Mouse (Mus musculus): ENCODE data around the gene Sod2. TPM values are rescaled to one million over a fixed set of nuclear protein-coding genes. Genes with fewer than 3 reads are reported as not detected.
"Not testable (repeated sequence)": the region's sequence is repeated elsewhere in the genome, so short reads cannot be mapped to it uniquely, and the experiment has no call there.

Gene Sod2
- polyA plus RNA-seq, 1 experiment from 2014 or later = 119 TPM

DNA sequence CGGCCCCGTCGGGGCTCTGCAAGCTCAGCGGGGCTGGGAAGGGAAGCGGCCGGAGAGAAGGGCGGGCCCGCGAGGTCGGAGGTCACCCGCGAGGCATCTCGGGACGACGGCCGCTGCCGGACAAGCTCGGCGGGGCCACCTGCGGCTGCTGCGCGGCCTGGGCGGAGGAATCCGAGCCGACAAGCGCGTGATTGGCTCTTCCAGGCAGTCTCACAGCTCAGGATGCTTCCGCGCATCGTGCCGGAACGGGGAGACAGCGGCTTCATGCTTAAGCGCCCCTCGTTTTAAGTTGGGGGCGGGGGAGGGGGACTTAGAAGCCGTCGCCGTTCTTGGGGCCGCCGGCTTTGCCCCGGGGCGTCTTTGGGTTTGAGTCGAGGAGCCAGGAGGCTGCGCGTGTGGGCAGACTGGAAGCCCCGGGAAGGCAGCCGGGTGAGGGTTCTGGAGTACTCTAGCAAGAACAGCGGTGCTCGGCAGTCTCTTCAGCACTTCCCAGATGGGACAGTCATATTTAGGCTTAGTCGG is 14.1 kb upstream of the Sod2 start:
- H3K36me3 ChIP-seq (replicated peaks) = no peaks in the 10 kb centered on the region
- H3K27ac ChIP-seq = peak overlapping the region; percentile 98
- peak; percentile 90 for ATAC-seq (replicated peaks)
- no peaks in the 10 kb centered on the region for H3K27me3 ChIP-seq (replicated peaks)
- peak overlapping the region; percentile 84 for H3K4me3 ChIP-seq
- H3K9me3 ChIP-seq = no peaks in the 10 kb centered on the region
- under 1% methylated on average over 51 of the region's 51 CpGs for WGBS
- peaks cover 25% of the 10 kb centered on the region for H3K4me1 ChIP-seq
- H3K9ac ChIP-seq = peak overlapping the region; percentile 98
- H3K4me2 ChIP-seq = peak overlapping the region; percentile 65

DNA sequence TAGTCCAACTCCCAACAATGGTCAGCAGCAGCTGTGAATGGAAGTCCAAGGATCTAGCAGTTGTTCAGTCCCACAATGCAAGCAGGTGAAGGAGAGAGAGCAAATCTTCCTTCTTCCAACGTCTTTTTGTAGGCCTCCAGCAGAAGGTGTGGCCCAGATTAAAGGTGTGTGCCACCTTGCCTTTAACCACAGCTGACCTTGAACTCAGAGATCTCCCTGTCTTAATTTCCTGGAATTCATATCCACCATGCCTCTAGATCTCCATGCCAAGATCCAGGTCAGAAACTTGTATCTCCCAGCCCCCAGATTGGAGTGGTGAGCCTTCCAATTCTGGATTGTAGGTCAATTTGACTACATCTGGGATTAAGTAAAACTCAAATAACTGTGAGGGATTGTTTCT is 12.6 kb upstream of the Sod2 start, which contains the start of gene Wtap:
Gene Wtap (minus strand): TSS at position 101 of the 400 bp plus-strand sequence.
- ATAC-seq (replicated peaks) = no peak
- H3K27ac ChIP-seq = peak within 1 kb of the TSS; percentile 98
- peak within 1 kb of the TSS; percentile 84 for H3K4me3 ChIP-seq
- peak within 1 kb of the TSS; percentile 65 for H3K4me2 ChIP-seq
- no peaks in the 10 kb centered on the region for H3K9me3 ChIP-seq
- H3K27me3 ChIP-seq (replicated peaks) = no peaks in the 10 kb centered on the region
- 70% methylated on average over 1 of the region's 1 CpGs for WGBS
- no peaks in the 10 kb centered on the region for H3K36me3 ChIP-seq (replicated peaks)
- peak within 1 kb of the TSS; percentile 98 for H3K9ac ChIP-seq
- peaks cover 21% of the 10 kb centered on the region for H3K4me1 ChIP-seq

DNA sequence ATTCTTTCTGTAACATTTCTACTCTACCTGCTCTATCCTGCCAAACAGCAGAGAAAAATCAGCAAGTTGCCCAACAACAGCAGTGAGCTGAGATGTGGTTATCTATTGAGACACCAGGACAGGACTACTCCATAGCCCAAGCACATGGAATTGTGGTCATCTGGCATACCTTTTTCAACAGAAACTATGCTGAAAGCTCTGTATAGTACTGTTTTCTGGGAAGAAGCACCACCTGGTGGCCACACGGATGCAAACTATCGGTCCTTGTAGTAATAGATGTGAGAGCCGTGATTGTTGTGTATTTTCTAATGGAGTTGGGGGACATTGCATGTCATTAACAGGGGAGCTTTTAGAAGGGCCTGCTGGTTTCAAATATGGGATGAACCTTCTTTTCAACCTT is 10.3 kb upstream of the Sod2 start:
- no peak overlapping the region for H3K9ac ChIP-seq
- no peaks in the 10 kb centered on the region for H3K9me3 ChIP-seq
- no peak overlapping the region for H3K27ac ChIP-seq
- H3K27me3 ChIP-seq (replicated peaks) = no peaks in the 10 kb centered on the region
- no peak overlapping the region for H3K4me2 ChIP-seq
- no peaks in the 10 kb centered on the region for H3K36me3 ChIP-seq (replicated peaks)
- WGBS = 13% methylated on average over 3 of the region's 3 CpGs
- peaks cover 7% of the 10 kb centered on the region; the same call in 1 of the 2 replicates for H3K4me1 ChIP-seq
- no peak overlapping the region for H3K4me3 ChIP-seq
- no peak for ATAC-seq (replicated peaks)

DNA sequence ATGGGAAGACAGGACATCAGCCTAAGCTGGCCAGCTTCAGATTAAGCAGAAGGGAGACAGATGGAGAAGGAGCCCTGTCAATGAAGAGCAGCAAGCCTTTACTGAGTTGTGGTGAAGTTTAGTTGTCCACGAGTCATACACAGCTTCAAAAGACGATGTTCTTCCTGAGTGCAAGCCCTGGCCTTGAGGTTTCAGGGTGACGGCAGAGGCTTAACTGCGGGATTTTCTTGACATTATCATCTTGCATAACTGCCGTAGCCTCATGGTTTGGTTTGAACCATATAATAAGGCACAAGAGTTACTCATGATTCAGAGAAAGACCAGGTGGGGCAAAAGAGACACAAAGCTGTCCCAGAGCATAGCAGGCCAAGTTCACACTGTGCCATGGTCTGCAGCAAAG is 8.8 kb upstream of the Sod2 start:
- H3K27me3 ChIP-seq (replicated peaks) = no peaks in the 10 kb centered on the region
- no peak overlapping the region for H3K4me2 ChIP-seq
- no peak overlapping the region for H3K4me3 ChIP-seq
- H3K36me3 ChIP-seq (replicated peaks) = no peaks in the 10 kb centered on the region
- H3K27ac ChIP-seq = no peak overlapping the region
- no peaks in the 10 kb centered on the region for H3K9me3 ChIP-seq
- ATAC-seq (replicated peaks) = no peak
- H3K4me1 ChIP-seq = peaks cover 6% of the 10 kb centered on the region; the same call in 1 of the 2 replicates
- 94% methylated on average over 5 of the region's 5 CpGs for WGBS
- no peak overlapping the region for H3K9ac ChIP-seq

GRCm38 (mm10) chr17:12999069-12999468 is 7.6 kb upstream of the Sod2 start:
- H3K4me3 ChIP-seq = no peak overlapping the region
- H3K27me3 ChIP-seq (replicated peaks) = no peaks in the 10 kb centered on the region
- H3K36me3 ChIP-seq (replicated peaks) = no peaks in the 10 kb centered on the region
- ATAC-seq (replicated peaks) = no peak
- WGBS = 84% methylated on average over 6 of the region's 6 CpGs
- no peak overlapping the region for H3K9ac ChIP-seq
- H3K4me1 ChIP-seq = no peaks in the 10 kb centered on the region
- H3K4me2 ChIP-seq = no peak overlapping the region
- no peak overlapping the region for H3K27ac ChIP-seq
- H3K9me3 ChIP-seq = no peaks in the 10 kb centered on the region

DNA sequence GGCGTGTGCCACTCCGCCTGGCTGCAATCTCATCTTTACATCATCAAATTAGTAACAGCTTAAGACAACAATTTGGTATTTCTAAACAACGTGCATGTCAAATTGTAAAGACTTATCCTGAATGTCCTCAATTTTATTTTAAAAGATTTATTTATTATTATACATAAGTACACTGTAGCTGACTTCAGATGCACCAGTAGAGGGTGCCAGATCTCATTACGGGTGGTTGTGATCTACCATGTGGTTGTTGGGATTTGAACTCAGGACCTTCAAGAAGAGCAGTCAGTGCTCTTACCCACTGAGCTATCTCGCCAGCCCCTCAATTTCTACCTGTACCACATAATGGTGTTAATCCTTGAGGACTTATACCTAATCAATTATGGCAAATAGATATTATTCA is 4.4 kb upstream of the Sod2 start:
- not testable (repeated sequence) for H3K36me3 ChIP-seq (replicated peaks); H3K9me3 ChIP-seq; H3K4me2 ChIP-seq; ATAC-seq (replicated peaks); H3K4me3 ChIP-seq; H3K27me3 ChIP-seq (replicated peaks); H3K4me1 ChIP-seq; H3K9ac ChIP-seq; H3K27ac ChIP-seq
- 94% methylated on average over 5 of the region's 5 CpGs for WGBS

DNA sequence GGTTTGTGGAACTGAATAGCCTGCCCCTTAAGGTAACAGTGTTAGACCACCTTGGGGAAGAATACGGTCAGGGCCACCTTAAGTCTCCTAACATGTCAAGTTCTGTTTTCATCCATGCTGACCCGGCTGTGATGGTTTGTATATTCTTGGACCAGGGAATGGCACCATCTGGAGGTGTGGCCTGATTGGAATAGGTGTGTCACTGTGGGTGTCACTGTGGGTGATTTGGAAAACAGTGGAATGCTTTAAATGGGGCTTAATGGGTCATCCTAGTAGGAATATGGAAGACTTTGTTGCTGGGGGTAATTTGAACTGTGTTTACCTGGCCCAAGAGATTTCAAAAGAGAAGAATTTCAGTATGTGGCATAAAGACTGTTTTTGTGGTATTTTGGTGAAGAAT is 2.2 kb upstream of the Sod2 start:
- H3K9ac ChIP-seq; H3K4me2 ChIP-seq; ATAC-seq (replicated peaks); H3K36me3 ChIP-seq (replicated peaks); H3K9me3 ChIP-seq; H3K4me3 ChIP-seq; H3K27ac ChIP-seq; H3K27me3 ChIP-seq (replicated peaks): not testable (repeated sequence)
- 89% methylated on average over 2 of the region's 2 CpGs for WGBS
- H3K4me1 ChIP-seq = peaks cover 12% of the 10 kb centered on the region

DNA sequence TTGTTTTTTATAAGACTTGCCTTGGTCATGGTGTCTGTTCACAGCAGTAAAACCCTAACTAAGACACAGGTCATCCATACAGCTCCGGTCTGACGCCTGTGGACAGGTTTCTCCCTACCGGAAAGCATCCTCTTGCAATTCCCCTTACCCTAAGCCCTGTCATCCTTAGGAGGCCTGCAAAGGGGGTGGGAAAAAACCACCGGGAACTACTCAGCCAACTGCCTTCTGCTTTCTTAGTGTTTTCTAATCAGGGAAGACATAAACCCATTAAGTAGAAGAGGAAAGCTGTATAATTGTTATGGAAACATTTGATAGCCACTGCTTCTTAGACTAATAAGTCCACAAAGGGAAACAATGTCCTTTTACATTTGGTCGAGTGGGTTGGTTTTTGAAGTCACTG is 338 bp downstream of the Sod2 start:
- Histone ChIP-seq H3K4me2 (peak overlapping the region; percentile 71), H3K9me3 (no peaks in the 10 kb centered on the region), H3K4me3 (peak overlapping the region; percentile 73), H3K4me1 (peaks cover 17% of the 10 kb centered on the region), H3K9ac (peak overlapping the region; percentile 70), H3K36me3 (replicated peaks) (peaks cover 2% of the 10 kb centered on the region; the same call in 1 of the 2 replicates), H3K27me3 (replicated peaks) (no peaks in the 10 kb centered on the region), H3K27ac (peak overlapping the region; percentile 86; the same call in 1 of the 2 replicates)
- no peak for ATAC-seq (replicated peaks)
- WGBS = 38% methylated on average over 5 of the region's 5 CpGs

GRCm38 (mm10) chr17:13007730-13008425 is 1.2 kb downstream of the Sod2 start:
- WGBS = under 1% methylated on average over 74 of the region's 76 CpGs
- H3K27me3 ChIP-seq (replicated peaks) = no peaks in the 10 kb centered on the region
- H3K27ac ChIP-seq = peak overlapping the region; percentile 86
- peak overlapping the region; percentile 70 for H3K9ac ChIP-seq
- H3K4me2 ChIP-seq = peak overlapping the region; percentile 71
- peaks cover 17% of the 10 kb centered on the region for H3K4me1 ChIP-seq
- H3K9me3 ChIP-seq = no peaks in the 10 kb centered on the region
- H3K36me3 ChIP-seq (replicated peaks) = peaks cover 9% of the 10 kb centered on the region; the same call in 1 of the 2 replicates
- peak; percentile 98 for ATAC-seq (replicated peaks)
- peak overlapping the region; percentile 73 for H3K4me3 ChIP-seq

- Histone ChIP-seq H3K4me2 (peak overlapping the region; percentile 71), H3K9ac (peak overlapping the region; percentile 70), H3K4me3 (peak overlapping the region; percentile 73), H3K36me3 (replicated peaks) (peaks cover 15% of the 10 kb centered on the region; the same call in 1 of the 2 replicates), H3K27ac (peak overlapping the region; percentile 86), H3K9me3 (no peaks in the 10 kb centered on the region), H3K27me3 (replicated peaks) (no peaks in the 10 kb centered on the region), H3K4me1 (peaks cover 17% of the 10 kb centered on the region)
- ATAC-seq (replicated peaks) = peak; percentile 22; the same call in 1 of the 2 replicates
- WGBS = under 1% methylated on average over 10 of the region's 10 CpGs
Measured at GRCm38 (mm10) chr17:13008528-13008927, 1.9 kb downstream of the Sod2 start.

GRCm38 (mm10) chr17:13009887-13010286 is 3.2 kb downstream of the Sod2 start:
- no peak overlapping the region for H3K4me3 ChIP-seq
- no peaks in the 10 kb centered on the region for H3K27me3 ChIP-seq (replicated peaks)
- no peak for ATAC-seq (replicated peaks)
- H3K4me2 ChIP-seq = no peak overlapping the region
- no peak overlapping the region for H3K27ac ChIP-seq
- peaks cover 17% of the 10 kb centered on the region for H3K4me1 ChIP-seq
- peaks cover 25% of the 10 kb centered on the region; the same call in 1 of the 2 replicates for H3K36me3 ChIP-seq (replicated peaks)
- no peak overlapping the region for H3K9ac ChIP-seq
- H3K9me3 ChIP-seq = no peaks in the 10 kb centered on the region
- WGBS = 35% methylated on average over 3 of the region's 3 CpGs

GRCm38 (mm10) chr17:13013316-13013715 is 6.7 kb downstream of the Sod2 start:
- no peak overlapping the region for H3K9ac ChIP-seq
- no peak overlapping the region for H3K4me3 ChIP-seq
- no peak overlapping the region for H3K4me2 ChIP-seq
- H3K9me3 ChIP-seq = no peaks in the 10 kb centered on the region
- no peak for ATAC-seq (replicated peaks)
- H3K36me3 ChIP-seq (replicated peaks) = peaks cover 38% of the 10 kb centered on the region
- H3K27ac ChIP-seq = no peak overlapping the region
- WGBS = 63% methylated on average over 3 of the region's 3 CpGs
- peaks cover 14% of the 10 kb centered on the region for H3K4me1 ChIP-seq
- no peaks in the 10 kb centered on the region for H3K27me3 ChIP-seq (replicated peaks)

Data from midbrain, embryonic 15.5 days (tissue).